Mouse (Mus musculus) midbrain, embryonic 11.5 days (tissue): ENCODE measurements around the gene Ank3. TPM values are rescaled to one million over a fixed set of nuclear protein-coding genes. Genes with fewer than 3 reads are reported as not detected.

Source experiments
- ATAC-seq: fragments of 200-750 bp; cut with Nextera tagmentation; 2 replicates; pipeline ENCODE4 v1.8.0; 2017; ENCODE audit warnings: moderate TSS enrichment, moderate library complexity; ENCODE audit not compliant: low FRiP score
- DNase-seq: peaks from one replicate; pipeline ENCODE4 v3.0.0; 2015; ENCODE audit warnings: low spot score; ENCODE audit errors: missing footprints
- H3K27ac ChIP-seq: fragments of 300-500 bp; sonication (generic); 2 replicates; pipeline ENCODE4 v1.5.1; 2014; ENCODE audit warnings: low read depth, low read length
- H3K27me3 ChIP-seq: fragments of 300-500 bp; sonication (generic); 2 replicates; pipeline ENCODE4 v1.6.1; 2014; ENCODE audit warnings: mild to moderate bottlenecking, low read length, moderate library complexity, mixed read lengths; ENCODE audit not compliant: control insufficient read depth, insufficient read depth
- H3K36me3 ChIP-seq: fragments of 300-500 bp; sonication (generic); 2 replicates; pipeline ENCODE4 v1.6.1; 2014; ENCODE audit warnings: mild to moderate bottlenecking, low read length, moderate library complexity, mixed read lengths; ENCODE audit not compliant: control insufficient read depth, insufficient read depth
- H3K4me1 ChIP-seq: fragments of 300-500 bp; sonication (generic); 2 replicates; pipeline ENCODE4 v1.6.1; 2014; ENCODE audit warnings: low read length; ENCODE audit not compliant: control insufficient read depth, insufficient read depth
- H3K4me2 ChIP-seq: fragments of 300-500 bp; sonication (generic); 2 replicates; pipeline ENCODE4 v1.6.1; 2014; ENCODE audit warnings: mild to moderate bottlenecking, moderate library complexity
- H3K4me3 ChIP-seq: fragments of 300-500 bp; sonication (generic); 2 replicates; pipeline ENCODE4 v1.5.1; 2014; ENCODE audit warnings: low read depth, low read length
- H3K9ac ChIP-seq: fragments of 300-500 bp; sonication (generic); 2 replicates; pipeline ENCODE4 v1.6.1; 2014; ENCODE audit warnings: low read length
- H3K9me3 ChIP-seq: fragments of 300-500 bp; sonication (generic); 2 replicates; pipeline ENCODE4 v1.6.1; 2016; ENCODE audit warnings: low read length; ENCODE audit not compliant: control insufficient read depth
- WGBS: fragments of 180-500 bp; shearing (Covaris S2); extraction: QIAGEN DNeasy Blood & Tissue Kit; methylation state at CpG from one replicate; pipeline ENCODE4 v1.1.7; 2014; 5-methylcytosine and 5-hydroxymethylcytosine counted together
- polyA plus RNA-seq: library from polyadenylated mRNA; unstranded; fragments of >200 nt; fragmentation: Nextera tagmentation; extraction: Ambion mirVana; gene quantifications from 2 replicates; pipeline ENCODE4 v1.2.1, GENCODE M21; 2014

Ank3 gene
- polyA plus RNA-seq, 1 experiment from 2014 or later, result 58.8 TPM

DNA sequence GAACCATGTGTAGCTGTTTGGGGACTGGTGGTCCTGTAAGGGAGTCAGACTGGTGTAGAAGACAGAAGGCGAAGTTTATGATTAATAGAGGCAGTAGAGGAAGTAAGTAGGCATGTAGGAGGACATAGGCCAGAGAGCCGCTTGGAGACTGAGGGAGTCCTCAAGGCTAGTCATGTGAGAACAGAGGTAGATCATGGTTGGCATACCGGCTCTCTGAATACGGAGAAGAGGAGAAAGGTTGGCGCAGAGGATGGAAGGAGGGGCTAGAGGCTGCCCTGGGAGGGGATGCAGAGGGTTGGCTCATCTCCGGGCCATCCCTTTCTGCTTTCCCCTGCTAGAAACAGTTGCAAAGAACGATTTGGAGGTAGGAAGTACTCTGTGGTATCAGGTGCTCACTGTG, 328.2 kb downstream of the Ank3 start:
- Histone ChIP-seq H3K36me3 (no peaks in the 10 kb centered on the region), H3K9me3 (no peaks in the 10 kb centered on the region), H3K4me1 (no peaks in the 10 kb centered on the region; the same call in 1 of the 2 replicates), H3K9ac (no peak overlapping the region), H3K27me3 (no peaks in the 10 kb centered on the region), H3K27ac (no peak overlapping the region), H3K4me2 (no peak overlapping the region), H3K4me3 (no peak overlapping the region)
- DNase-seq (no peak), ATAC-seq (no peak)
- WGBS, result 86% methylated on average over 7 of the region's 7 CpGs

DNA sequence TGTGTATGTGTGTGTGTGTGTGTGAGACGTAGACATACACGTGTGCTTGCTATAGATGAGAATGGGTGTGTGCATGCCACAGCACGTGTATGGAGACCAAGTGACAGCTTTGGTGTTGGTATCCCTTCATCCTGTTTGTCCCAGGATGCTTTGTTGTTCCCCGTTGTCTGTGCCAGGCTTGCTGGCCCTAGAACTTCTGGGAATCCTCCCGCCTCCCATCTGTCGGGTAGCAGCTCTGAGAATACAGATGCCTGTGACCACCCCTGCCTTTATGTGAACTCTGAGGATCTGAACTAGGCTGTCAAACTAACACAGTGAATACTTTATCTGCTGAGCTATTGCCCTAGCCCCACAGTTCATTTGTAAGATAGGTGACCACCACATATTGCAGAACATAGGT, 330.3 kb downstream of the Ank3 start:
- 71% methylated on average over 6 of the region's 6 CpGs for WGBS
- ATAC-seq, result no peak

DNA sequence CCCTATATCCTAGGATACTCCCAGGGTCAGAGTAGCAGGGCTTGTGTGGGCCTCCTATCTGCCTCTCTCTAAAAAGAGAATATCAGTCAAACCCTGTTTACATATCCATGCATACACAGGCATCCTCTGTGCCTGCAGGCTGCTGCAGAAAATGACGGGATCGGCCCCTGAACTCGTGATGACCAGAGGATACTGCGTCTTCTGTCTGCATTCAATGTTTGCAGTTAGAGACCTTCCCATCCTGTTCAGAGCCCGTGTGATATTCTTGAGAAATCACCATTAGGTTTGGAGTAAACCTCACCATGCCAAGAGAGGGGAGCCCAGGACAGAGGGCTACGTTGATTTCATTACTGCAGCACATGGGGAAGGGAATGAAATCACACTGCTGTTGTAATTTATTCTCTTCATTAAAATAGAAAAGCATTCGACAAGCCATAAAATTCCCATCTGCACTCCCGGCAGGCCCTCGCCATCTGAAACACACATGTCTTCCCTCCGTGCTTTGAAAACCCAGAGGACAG, 331.8 kb downstream of the Ank3 start:
- ATAC-seq (no peak), DNase-seq (no peak)
- no peak overlapping the region for H3K27ac ChIP-seq
- no peak overlapping the region for H3K4me3 ChIP-seq
- H3K4me1 ChIP-seq, result no peaks in the 10 kb centered on the region
- no peaks in the 10 kb centered on the region; the same call in 1 of the 2 replicates for H3K9me3 ChIP-seq
- peak overlapping the region; percentile 20; the same call in 1 of the 2 replicates for H3K9ac ChIP-seq
- WGBS, result 64% methylated on average over 10 of the region's 10 CpGs
- no peak overlapping the region for H3K4me2 ChIP-seq
- H3K36me3 ChIP-seq, result no peaks in the 10 kb centered on the region
- H3K27me3 ChIP-seq, result no peaks in the 10 kb centered on the region

More for the DNA sequence above, 330.3 kb downstream of the Ank3 start:
- H3K9ac ChIP-seq, result no peak overlapping the region
- H3K4me2 ChIP-seq, result no peak overlapping the region
- no peaks in the 10 kb centered on the region for H3K27me3 ChIP-seq
- no peaks in the 10 kb centered on the region; the same call in 1 of the 2 replicates for H3K9me3 ChIP-seq
- no peak overlapping the region for H3K27ac ChIP-seq
- no peak overlapping the region for H3K4me3 ChIP-seq
- no peaks in the 10 kb centered on the region for H3K4me1 ChIP-seq
- no peaks in the 10 kb centered on the region for H3K36me3 ChIP-seq
- DNase-seq, result no peak

DNA sequence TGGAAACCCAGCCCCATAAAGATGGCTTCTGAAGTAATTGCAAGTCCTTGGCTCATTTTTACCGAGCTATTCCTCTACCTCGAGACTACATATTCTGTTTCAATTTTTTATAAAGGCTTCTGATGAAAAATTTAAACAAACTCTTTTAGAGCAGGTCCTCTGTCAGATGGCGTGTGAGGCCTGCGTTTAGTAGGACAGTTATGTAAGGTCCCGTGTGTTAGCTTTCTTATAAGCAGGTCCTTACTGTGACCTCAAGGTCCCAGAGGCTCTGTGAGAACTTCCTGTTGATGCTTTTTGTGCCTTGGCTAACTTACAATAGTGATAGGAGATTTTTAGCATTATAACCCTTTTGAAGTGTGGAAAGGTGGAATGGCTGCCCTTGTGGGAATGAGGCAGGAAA, 332.8 kb downstream of the Ank3 start:
- ATAC-seq, result no peak
- no peaks in the 10 kb centered on the region for H3K27me3 ChIP-seq
- DNase-seq, result no peak
- no peak overlapping the region for H3K27ac ChIP-seq
- 82% methylated on average over 5 of the region's 5 CpGs for WGBS
- no peaks in the 10 kb centered on the region for H3K4me1 ChIP-seq
- H3K4me2 ChIP-seq, result no peak overlapping the region
- H3K4me3 ChIP-seq, result no peak overlapping the region
- H3K9ac ChIP-seq, result no peak overlapping the region
- H3K36me3 ChIP-seq, result no peaks in the 10 kb centered on the region
- no peaks in the 10 kb centered on the region; the same call in 1 of the 2 replicates for H3K9me3 ChIP-seq

DNA sequence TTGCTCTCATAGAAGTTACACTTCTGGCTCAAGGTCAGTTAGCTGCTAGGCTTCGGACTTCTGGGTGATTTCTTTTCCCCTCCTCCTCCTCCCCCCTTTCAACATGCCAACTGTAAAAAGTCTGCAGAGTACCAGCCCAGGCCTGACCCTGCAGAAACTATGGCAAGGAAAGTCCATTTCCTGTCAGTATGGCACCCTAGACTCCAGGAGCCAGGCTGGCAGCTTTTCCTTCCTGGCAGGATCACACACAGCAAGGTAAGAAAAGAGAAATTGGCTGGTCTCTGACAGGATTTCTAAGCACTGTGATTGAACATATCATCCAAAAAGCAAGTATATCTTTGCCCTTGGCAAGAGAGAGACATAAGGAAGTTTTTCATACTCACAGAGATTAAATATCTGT, 333.3 kb downstream of the Ank3 start:
- H3K9me3 ChIP-seq, result no peaks in the 10 kb centered on the region; the same call in 1 of the 2 replicates
- no peaks in the 10 kb centered on the region for H3K36me3 ChIP-seq
- DNase-seq (no peak), ATAC-seq (no peak)
- H3K27ac ChIP-seq, result no peak overlapping the region
- no peak overlapping the region for H3K4me3 ChIP-seq
- 92% methylated on average over 1 of the region's 1 CpGs for WGBS
- no peaks in the 10 kb centered on the region for H3K4me1 ChIP-seq
- H3K27me3 ChIP-seq, result no peaks in the 10 kb centered on the region
- no peak overlapping the region for H3K4me2 ChIP-seq
- H3K9ac ChIP-seq, result no peak overlapping the region

DNA sequence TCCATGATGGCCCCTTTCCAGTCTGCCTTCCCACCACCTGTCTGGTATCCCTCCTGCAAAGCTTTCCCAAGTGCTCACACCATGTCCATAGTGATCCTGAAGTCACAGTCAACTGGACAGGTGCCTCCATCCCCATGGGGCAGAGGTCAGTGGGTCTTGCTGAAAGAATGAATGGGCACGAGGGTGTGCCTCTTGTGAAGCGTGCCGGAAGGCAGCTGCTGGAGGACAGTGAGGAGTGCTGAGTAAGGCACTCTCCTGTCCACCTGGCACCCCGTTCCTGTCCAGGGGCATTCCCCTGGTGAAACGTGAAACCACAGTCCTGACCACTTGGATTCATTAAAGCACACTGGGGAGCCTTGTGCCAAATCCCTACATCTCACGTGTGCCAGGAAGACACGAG, 337.7 kb downstream of the Ank3 start:
- 64% methylated on average over 7 of the region's 7 CpGs for WGBS

DNA sequence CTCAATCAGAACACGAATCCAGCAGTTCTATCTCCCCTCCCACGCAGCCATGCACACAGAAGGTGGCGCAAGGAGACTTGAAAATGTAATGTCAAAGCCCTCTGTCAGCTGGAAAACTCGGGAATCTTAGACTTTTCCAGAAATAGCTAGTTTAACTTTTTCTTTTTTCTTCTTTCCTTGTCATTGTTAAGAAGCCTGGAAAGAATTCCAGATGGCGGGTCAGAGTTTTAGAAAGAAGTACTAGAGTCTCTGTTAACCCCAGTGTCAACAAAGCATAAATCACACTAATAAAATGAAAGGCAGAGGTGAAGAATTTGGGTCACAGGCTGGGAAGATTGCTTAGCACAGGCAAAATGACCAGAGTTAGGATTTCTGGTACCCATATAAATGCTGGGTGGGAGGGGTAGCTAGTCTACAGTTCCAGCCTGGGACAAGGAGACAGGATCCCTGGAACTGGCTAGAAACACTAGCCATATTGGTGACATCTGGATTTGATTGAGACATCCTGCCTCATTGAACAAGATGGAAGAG, 340.2 kb downstream of the Ank3 start:
- 77% methylated on average over 5 of the region's 5 CpGs for WGBS
- ATAC-seq, result no peak
- no peaks in the 10 kb centered on the region for H3K36me3 ChIP-seq

More for the DNA sequence above, 337.7 kb downstream of the Ank3 start:
- no peaks in the 10 kb centered on the region for H3K27me3 ChIP-seq
- no peak overlapping the region for H3K27ac ChIP-seq
- DNase-seq (no peak), ATAC-seq (no peak)
- no peak overlapping the region for H3K4me2 ChIP-seq
- H3K4me1 ChIP-seq, result no peaks in the 10 kb centered on the region
- no peaks in the 10 kb centered on the region for H3K36me3 ChIP-seq
- no peaks in the 10 kb centered on the region; the same call in 1 of the 2 replicates for H3K9me3 ChIP-seq
- no peak overlapping the region for H3K9ac ChIP-seq
- no peak overlapping the region for H3K4me3 ChIP-seq

DNA sequence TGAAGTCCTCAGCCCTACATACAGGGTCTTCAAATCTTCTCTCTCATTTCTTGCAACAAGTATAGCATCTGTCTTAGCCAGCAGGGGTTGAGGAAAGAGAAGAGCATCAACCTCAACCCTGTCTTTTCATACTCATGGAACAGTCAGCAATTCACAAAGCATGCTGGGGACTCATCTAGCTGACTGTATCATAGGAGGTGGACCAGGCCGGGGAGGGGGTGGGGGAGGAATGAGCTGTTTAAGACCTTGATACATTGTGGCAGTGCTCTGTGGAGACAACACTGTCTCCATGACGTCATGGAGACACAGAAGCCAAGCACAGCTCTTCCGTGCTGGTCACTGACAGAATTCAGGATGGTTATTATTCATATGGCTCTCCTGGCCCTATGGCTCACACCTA, 344.0 kb downstream of the Ank3 start:
- WGBS, result 86% methylated on average over 3 of the region's 3 CpGs
- H3K27me3 ChIP-seq, result no peaks in the 10 kb centered on the region
- no peaks in the 10 kb centered on the region for H3K9me3 ChIP-seq
- peaks cover 10% of the 10 kb centered on the region; the same call in 1 of the 2 replicates for H3K4me1 ChIP-seq
- no peak overlapping the region for H3K27ac ChIP-seq
- DNase-seq (peak; percentile 69), ATAC-seq (no peak)
- H3K9ac ChIP-seq, result no peak overlapping the region
- H3K36me3 ChIP-seq, result no peaks in the 10 kb centered on the region
- H3K4me3 ChIP-seq, result no peak overlapping the region
- no peak overlapping the region for H3K4me2 ChIP-seq

More for the DNA sequence above, 340.2 kb downstream of the Ank3 start:
- no peak for DNase-seq
- no peak overlapping the region for H3K4me3 ChIP-seq
- H3K4me2 ChIP-seq, result no peak overlapping the region
- no peaks in the 10 kb centered on the region; the same call in 1 of the 2 replicates for H3K9me3 ChIP-seq
- no peak overlapping the region for H3K9ac ChIP-seq
- no peaks in the 10 kb centered on the region for H3K27me3 ChIP-seq
- no peak overlapping the region for H3K27ac ChIP-seq
- no peaks in the 10 kb centered on the region for H3K4me1 ChIP-seq

DNA sequence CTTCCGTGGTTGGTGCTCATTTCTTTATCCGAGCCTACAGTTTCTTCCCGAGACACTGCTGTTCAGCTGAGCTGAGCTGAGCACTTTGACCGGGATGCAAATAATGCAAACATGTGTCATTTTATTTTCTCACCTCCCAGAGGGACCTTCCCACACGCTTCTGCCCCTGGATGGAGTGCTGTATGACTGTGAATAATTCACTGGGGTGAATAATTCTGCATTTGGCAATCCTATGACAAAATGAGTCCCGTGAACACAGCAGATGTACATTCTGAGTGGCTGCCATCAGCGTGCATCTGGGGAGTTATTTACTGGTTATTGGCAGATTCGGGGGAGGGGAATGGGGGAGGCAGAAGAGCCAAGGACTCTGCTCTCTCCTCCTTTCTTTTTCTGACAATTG, 345.6 kb downstream of the Ank3 start:
- ATAC-seq, result no peak
- no peak overlapping the region for H3K4me3 ChIP-seq
- H3K9me3 ChIP-seq, result no peaks in the 10 kb centered on the region
- H3K36me3 ChIP-seq, result no peaks in the 10 kb centered on the region
- H3K27me3 ChIP-seq, result no peaks in the 10 kb centered on the region
- peaks cover 10% of the 10 kb centered on the region; the same call in 1 of the 2 replicates for H3K4me1 ChIP-seq
- no peak overlapping the region for H3K9ac ChIP-seq
- no peak overlapping the region for H3K27ac ChIP-seq
- DNase-seq, result peak; percentile 66
- 60% methylated on average over 8 of the region's 8 CpGs for WGBS
- no peak overlapping the region for H3K4me2 ChIP-seq
